Mouse (Mus musculus) kidney, adult 18-20 months (tissue): ENCODE measurements around the gene Ajm1.
"Not testable (repeated sequence)": the region's sequence is repeated elsewhere in the genome, so short reads cannot be mapped to it uniquely, and the experiment has no call there.

Experiments used
- DNase-seq: peaks from one replicate; pipeline ENCODE4 v3.0.0; 2021

Ajm1 gene

GRCm38 (mm10) chr2:25560551-25560950, 21.0 kb downstream of the Ajm1 start:
- no peak for DNase-seq

GRCm38 (mm10) chr2:25558774-25559173, 22.8 kb downstream of the Ajm1 start:
- no peak for DNase-seq

DNA sequence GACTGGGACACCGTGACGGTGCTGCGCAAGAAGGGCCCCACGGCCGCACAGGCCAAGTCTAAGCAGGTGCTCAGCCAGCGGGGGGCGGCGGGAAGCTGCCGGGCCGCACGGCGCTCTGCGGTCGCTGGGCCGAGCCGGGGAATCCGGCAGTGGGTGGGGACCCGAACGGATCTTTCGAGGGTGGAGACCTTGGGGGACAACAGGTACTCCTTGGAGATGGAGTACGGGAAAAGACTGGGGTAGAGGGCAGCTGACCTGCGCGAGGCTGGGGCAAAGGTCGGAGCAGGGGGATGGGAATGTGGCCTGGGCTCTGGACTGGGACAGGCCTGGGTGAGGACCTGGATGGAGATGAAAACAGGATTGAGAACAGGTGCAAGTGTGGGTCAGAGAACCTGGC, 23.6 kb downstream of the Ajm1 start:
- DNase-seq: peak; percentile 64

DNA sequence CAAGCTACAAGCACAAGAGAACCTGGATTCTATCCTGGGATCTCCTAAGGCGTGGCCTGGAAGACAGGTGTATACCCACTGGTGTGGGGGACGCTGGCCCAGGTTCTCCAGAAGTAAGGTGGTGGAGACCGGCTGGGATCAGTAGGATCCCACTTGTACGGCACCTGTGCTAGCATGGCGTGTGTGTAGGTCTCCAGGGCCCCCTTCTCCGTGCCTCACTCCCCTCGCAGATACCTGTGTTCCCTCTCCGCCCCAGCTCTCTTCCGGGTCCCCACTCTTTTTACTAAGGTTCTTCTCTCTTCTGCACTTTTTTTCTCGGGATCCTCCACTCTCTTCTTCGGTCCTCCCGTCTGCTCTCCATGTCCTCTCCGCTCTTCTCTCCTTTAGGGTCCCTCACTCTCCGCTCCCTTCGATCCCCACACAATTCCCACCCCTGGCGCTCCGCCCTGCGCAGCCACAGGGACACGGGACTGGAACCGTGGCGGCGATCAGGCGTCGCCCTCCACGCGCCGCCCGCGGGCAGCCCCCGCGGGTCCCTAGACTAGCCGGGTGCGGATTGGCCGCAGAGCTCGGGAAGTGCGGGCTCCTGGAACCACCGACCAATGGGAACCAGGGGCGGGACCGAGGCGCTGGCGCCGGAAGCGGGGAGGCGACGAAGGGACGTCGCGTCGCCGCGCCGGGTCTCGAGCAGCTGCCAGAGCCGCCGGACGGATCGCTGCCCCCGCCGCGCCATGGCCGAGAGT, 24.2 kb downstream of the Ajm1 start, which contains the start of gene Edf1:
Gene Edf1, plus strand, starts transcription at position 627 of the 743 bp plus-strand sequence.
- DNase-seq: peak; percentile 94

DNA sequence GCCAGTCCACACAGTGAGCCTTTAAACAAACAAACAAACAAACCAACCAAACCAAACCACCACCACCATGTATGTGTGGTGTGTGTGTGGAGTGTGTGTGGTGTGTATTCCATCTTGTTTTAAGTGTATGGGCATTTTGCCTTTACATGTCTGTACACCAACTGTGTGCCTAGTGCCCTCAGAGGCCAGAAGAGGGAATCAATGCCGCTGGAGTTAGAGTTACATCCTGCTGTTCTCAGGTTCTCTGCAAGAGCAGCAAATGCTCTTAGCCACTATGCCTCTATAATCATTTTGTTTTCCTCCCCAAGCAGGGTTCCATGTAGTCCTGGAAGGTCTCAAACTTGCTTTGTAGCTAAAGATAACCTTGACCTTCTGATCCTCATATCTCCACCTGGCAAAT, 25.3 kb downstream of the Ajm1 start:
- no peak for DNase-seq

DNA sequence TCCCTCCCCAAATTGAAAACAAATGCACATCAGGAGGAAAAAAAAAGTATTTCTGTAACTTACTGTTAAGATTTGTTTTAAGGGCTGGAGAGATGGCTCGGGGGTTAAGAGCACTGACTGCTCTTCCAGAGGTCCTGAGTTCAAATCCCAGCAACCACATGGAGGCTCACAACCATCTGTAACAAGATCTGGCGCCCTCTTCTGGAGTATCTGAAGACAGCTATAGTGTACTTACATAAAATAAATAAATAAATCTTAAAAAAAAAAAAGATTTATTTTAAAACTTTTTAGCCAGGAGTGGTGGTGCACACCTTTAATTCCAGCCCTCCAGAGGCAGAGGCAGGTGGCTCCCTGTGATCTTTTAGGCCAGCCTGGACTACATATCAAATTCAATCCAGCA, 26.1 kb downstream of the Ajm1 start:
- DNase-seq: not testable (repeated sequence)

DNA sequence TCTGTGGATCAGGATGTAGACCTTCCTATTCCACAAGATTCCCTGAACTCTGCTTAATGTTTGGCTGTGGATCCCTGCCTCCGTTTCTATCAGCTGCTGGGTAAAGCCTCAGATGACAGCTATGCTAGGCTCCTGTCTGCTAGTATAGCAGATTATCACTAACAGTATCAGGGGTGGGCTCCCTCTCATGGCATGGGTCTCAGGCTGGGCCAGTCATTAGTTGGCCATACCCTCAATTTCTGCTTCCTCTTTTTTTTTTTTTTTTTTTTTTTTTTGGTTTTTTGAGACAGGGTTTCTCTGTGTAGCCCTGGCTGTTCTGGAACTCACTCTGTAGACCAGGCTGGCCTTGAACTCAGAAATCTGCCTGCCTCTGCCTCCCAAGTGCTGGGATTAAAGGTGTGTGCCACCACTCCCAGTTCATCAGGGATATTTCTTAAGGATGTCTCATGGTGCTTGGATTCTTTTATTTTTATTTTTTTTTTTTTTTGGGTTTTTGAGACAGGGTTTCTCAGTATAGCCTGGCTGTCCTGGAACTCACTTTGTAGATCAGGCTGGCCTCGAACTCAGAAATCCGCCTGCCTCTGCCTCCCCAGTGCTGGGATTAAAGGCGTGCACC, 28.3 kb downstream of the Ajm1 start:
- not testable (repeated sequence) for DNase-seq

DNA sequence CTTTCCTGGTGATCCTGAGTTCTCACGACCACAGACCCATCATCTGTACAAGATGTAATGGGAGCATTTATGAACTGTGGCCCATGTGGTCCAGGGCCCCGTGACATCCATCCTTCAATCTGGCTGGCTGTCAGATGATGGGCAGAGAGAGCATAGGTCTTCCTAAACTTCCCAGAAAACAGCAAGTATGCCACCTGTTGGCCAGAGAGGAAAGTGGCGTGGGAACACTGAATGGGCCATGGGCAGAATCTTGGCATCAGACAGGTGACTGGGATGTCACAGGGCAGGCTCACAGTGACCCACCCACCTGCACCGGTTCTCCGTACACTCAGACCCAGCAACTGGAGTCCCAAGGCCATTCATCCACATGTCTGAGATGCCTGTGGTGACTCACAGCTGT, 30.4 kb downstream of the Ajm1 start:
- DNase-seq: peak; percentile 74

GRCm38 (mm10) chr2:25549021-25549991, 32.3 kb downstream of the Ajm1 start:
- no peak for DNase-seq

DNA sequence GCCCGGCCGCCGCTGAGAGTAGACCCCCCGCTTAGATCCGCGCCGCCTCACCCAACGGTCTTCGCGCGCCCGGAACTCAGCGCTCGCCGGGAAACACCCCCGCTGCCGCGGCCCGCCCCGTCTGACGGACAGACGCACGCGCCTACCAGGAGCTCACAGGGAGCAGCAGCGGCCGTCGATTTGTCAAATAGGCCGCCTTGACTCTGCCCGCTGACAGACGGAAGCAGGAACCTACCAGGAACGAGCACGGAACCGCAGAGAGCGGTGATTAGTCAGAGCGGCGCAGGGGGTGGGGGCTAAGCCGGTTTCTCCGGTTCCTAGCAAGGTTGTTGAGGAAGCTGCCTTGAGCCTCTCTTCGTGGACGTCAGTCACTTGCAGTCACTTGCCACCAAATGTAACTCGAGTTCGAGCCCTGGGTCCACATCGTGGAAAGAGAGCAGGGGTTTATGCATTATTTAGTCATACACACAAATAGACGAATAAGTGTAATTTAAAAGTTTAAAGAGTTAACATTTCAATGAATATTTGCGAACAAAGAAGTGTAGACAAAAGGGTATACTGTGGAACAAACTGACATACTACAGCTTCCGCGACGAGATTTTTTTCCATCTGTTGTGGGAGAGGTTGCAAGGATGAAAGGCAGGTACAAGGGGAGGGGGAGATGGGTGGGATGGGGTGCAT, 34.6 kb downstream of the Ajm1 start, which contains the start of gene Traf2:
Gene Traf2, minus strand, starts transcription at position 130 of the 681 bp plus-strand sequence.
- DNase-seq: peak; percentile 99

GRCm38 (mm10) chr2:25545996-25546810, 35.4 kb downstream of the Ajm1 start:
- DNase-seq: no peak

GRCm38 (mm10) chr2:25541644-25542367, 39.8 kb downstream of the Ajm1 start:
- no peak for DNase-seq

- DNase-seq: peak; percentile 46
Observed at GRCm38 (mm10) chr2:25540541-25540948, 41.0 kb downstream of the Ajm1 start.

GRCm38 (mm10) chr2:25536531-25536930, 45.0 kb downstream of the Ajm1 start:
- no peak for DNase-seq

DNA sequence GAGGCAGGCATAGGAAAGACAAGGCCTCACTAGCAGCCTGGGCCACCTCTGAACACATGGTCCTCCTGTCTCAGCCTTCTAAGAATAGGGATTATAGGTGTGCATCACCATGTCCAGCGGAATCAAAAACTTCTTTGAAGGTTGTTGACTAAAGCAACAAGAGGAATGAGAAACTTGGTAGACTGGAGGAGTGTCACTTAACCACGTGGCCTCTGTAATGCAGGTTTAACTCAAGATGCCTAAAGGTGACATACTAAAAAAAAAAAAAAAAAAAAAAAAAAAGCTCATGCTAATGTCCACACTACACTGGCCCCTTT, 46.7 kb downstream of the Ajm1 start:
- no peak for DNase-seq

- peak; percentile 78 for DNase-seq
Observed at GRCm38 (mm10) chr2:25534178-25534865, 47.2 kb downstream of the Ajm1 start.

- no peak for DNase-seq
Observed at GRCm38 (mm10) chr2:25533707-25534106, 47.9 kb downstream of the Ajm1 start.

- DNase-seq: no peak
Observed at GRCm38 (mm10) chr2:25526510-25527302, 54.9 kb downstream of the Ajm1 start.
